Mouse (Mus musculus) midbrain, postnatal 0 days (tissue): Measurements from ENCODE around the gene Rpl3l. TPM values are rescaled to one million over a fixed set of nuclear protein-coding genes. Genes with fewer than 3 reads are reported as not detected.
A peak's percentile ranks its signal among the peaks of the same experiment; 100 is the strongest.

Experiments
- ATAC-seq: fragments of 200-750 bp; cut with Nextera tagmentation; 2 replicates; pipeline ENCODE4 v1.8.0; 2017; ENCODE audit warnings: moderate number of reproducible peaks, mild to moderate bottlenecking, moderate TSS enrichment, moderate library complexity; ENCODE audit not compliant: low FRiP score
- DNase-seq: peaks from one replicate; pipeline ENCODE4 v3.0.0-alpha.2; 2015; ENCODE audit warnings: low spot score
- H3K27ac ChIP-seq: fragments of 300-500 bp; sonication (generic); 2 replicates; pipeline ENCODE4 v1.5.1; 2014; ENCODE audit warnings: low read depth, mild to moderate bottlenecking, low read length, mixed read lengths
- H3K27me3 ChIP-seq: fragments of 300-500 bp; sonication (generic); 2 replicates; pipeline ENCODE4 v1.6.1; 2014; ENCODE audit warnings: low read length, control low read depth, mixed read lengths; ENCODE audit not compliant: insufficient read depth
- H3K36me3 ChIP-seq: fragments of 300-500 bp; sonication (generic); 2 replicates; pipeline ENCODE4 v1.6.1; 2014; ENCODE audit warnings: low read length, control low read depth, mixed read lengths; ENCODE audit not compliant: insufficient read depth
- H3K4me1 ChIP-seq: fragments of 300-500 bp; sonication (generic); 2 replicates; pipeline ENCODE4 v1.6.1; 2014; ENCODE audit warnings: mild to moderate bottlenecking, control low read depth, antibody characterized with exemption, low read length, mixed read lengths; ENCODE audit not compliant: insufficient read depth
- H3K4me2 ChIP-seq: fragments of 300-500 bp; sonication (generic); 2 replicates; pipeline ENCODE4 v1.6.1; 2014; ENCODE audit warnings: low read depth, mild to moderate bottlenecking, low read length, mixed read lengths; ENCODE audit not compliant: poor library complexity, severe bottlenecking
- H3K4me3 ChIP-seq: fragments of 300-500 bp; sonication (generic); 2 replicates; pipeline ENCODE4 v1.5.1; 2014; ENCODE audit warnings: low read depth, mild to moderate bottlenecking, low read length, moderate library complexity
- H3K9ac ChIP-seq: fragments of 300-500 bp; sonication (generic); replicated peaks from 2 replicates; pipeline ENCODE4 v1.6.1; 2014; ENCODE audit warnings: mild to moderate bottlenecking, low read length, moderate library complexity, mixed read lengths; ENCODE audit not compliant: poor library complexity, severe bottlenecking
- H3K9me3 ChIP-seq: fragments of 300-500 bp; sonication (generic); 2 replicates; pipeline ENCODE4 v1.6.1; 2016; ENCODE audit warnings: low read length, control low read depth
- CTCF ChIP-seq: IDR thresholded peaks from 2 replicates; pipeline ENCODE4 v1.5.1; 2016; ENCODE audit warnings: antibody characterized with exemption, mild to moderate bottlenecking
- WGBS: fragments of 180-500 bp; shearing (Covaris S2); extraction: QIAGEN DNeasy Blood & Tissue Kit; methylation state at CpG from one replicate; pipeline ENCODE4 v1.1.7; 2014; 5-methylcytosine and 5-hydroxymethylcytosine counted together
- polyA plus RNA-seq: library from polyadenylated mRNA; unstranded; fragments of >200 nt; fragmentation: Nextera tagmentation; extraction: Ambion mirVana; gene quantifications from 2 replicates; pipeline ENCODE4 v1.2.1, GENCODE M21; 2015
- total RNA-seq: library from RNA; depleted of rRNA; stranded (reverse); fragments of >200 nt; gene quantifications from 2 replicates; pipeline ENCODE4 v1.2.3, GENCODE M21; 2014; rRNA removed

Gene Rpl3l
- total RNA-seq (not detected in 2 replicates), polyA plus RNA-seq (0.21 and 0.37 TPM in 2 replicates)

- Histone ChIP-seq H3K4me2 (no peak within 1 kb of the TSS), H3K9me3 (no peaks in the 10 kb centered on the region), H3K27ac (no peak within 1 kb of the TSS), H3K4me1 (no peaks in the 10 kb centered on the region), H3K36me3 (no peaks in the 10 kb centered on the region), H3K27me3 (no peaks in the 10 kb centered on the region), H3K4me3 (no peak within 1 kb of the TSS), H3K9ac (no peak within 1 kb of the TSS)
- no peak for DNase-seq
- WGBS: 61% methylated on average over 2 of the region's 2 CpGs
- no peak for ATAC-seq
- no peak for TF ChIP-seq CTCF
Measured at GRCm38 (mm10) chr17:24727618-24728017, at the start of gene Rpl3l. Gene Rpl3l (plus strand): TSS chr17:24727820.

- no peak for ATAC-seq
Measured at GRCm38 (mm10) chr17:24686514-24686913, 41.1 kb upstream of the Rpl3l start.

GRCm38 (mm10) chr17:24687146-24687595 is 40.4 kb upstream of the Rpl3l start:
- peak overlapping the region; percentile 64 for H3K4me3 ChIP-seq
- H3K36me3 ChIP-seq: peaks cover 17% of the 10 kb centered on the region
- no peak for DNase-seq
- ATAC-seq: no peak
- H3K9me3 ChIP-seq: no peaks in the 10 kb centered on the region
- TF ChIP-seq CTCF: no peak
- H3K27ac ChIP-seq: no peak overlapping the region
- H3K4me1 ChIP-seq: peaks cover 14% of the 10 kb centered on the region
- H3K9ac ChIP-seq: peak overlapping the region; percentile 44; the same call in 1 of the 2 replicates
- peak overlapping the region; percentile 65 for H3K4me2 ChIP-seq
- H3K27me3 ChIP-seq: no peaks in the 10 kb centered on the region
- 2% methylated on average over 25 of the region's 25 CpGs for WGBS

More at GRCm38 (mm10) chr17:24686514-24686913, 41.1 kb upstream of the Rpl3l start:
- H3K9me3 ChIP-seq: no peaks in the 10 kb centered on the region
- peaks cover 14% of the 10 kb centered on the region for H3K4me1 ChIP-seq
- peak overlapping the region; percentile 18; the same call in 1 of the 2 replicates for H3K4me2 ChIP-seq
- no peak for TF ChIP-seq CTCF
- H3K36me3 ChIP-seq: peaks cover 22% of the 10 kb centered on the region
- no peaks in the 10 kb centered on the region for H3K27me3 ChIP-seq
- no peak overlapping the region for H3K9ac ChIP-seq
- 39% methylated on average over 16 of the region's 16 CpGs for WGBS
- H3K4me3 ChIP-seq: no peak overlapping the region
- DNase-seq: no peak
- H3K27ac ChIP-seq: no peak overlapping the region

GRCm38 (mm10) chr17:24687599-24687998 is 40.0 kb upstream of the Rpl3l start:
- H3K36me3 ChIP-seq: peaks cover 18% of the 10 kb centered on the region
- no peak overlapping the region for H3K27ac ChIP-seq
- ATAC-seq: no peak
- WGBS: 21% methylated on average over 23 of the region's 23 CpGs
- no peaks in the 10 kb centered on the region for H3K9me3 ChIP-seq
- no peak for TF ChIP-seq CTCF
- H3K4me1 ChIP-seq: peaks cover 14% of the 10 kb centered on the region
- peak overlapping the region; percentile 64 for H3K4me3 ChIP-seq
- peak overlapping the region; percentile 65 for H3K4me2 ChIP-seq
- peak overlapping the region; percentile 44; the same call in 1 of the 2 replicates for H3K9ac ChIP-seq
- no peak for DNase-seq
- H3K27me3 ChIP-seq: no peaks in the 10 kb centered on the region

DNA sequence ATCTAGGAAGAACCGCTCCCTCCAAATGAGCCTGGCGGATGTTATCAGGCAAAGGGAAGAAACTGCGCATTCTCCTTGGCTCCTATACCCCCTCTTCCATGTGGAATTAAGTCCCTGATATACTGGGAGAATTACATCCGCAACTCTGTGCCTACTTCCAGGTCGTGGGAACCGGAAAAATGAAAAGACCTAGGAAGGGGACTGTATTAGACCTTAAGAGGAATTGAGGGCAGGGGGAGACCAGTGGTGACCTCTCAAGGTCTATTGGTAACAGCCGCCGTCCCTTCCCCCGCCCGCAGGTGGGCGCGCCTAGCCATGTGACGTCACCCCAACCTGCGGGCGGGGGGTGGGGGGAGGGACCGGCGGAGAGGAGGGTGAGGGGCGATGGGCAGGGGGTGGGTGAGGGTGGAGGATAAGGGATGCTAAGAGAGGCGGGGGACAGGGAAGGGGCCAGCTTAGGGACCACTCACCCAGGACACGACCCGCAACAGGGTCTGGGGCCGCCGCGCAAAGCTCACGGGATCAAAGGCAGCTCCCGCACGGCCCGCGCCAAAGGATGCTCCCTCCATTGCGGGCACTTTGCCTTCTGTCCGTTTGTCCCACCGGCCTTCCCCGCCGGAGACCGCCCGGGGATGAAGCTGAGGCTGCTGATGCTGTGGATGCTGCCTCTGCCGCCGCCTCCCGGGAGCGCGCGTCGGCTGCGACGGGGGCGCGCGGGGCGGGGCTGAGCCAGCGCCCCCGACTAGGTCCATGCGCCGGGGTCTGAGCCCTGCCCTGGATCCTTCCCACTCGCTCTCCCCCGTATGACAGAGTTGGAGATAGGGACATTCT is 38.2 kb upstream of the Rpl3l start, which contains the start of gene Syngr3:
Gene Syngr3, minus strand, starts transcription at position 705 of the 831 bp plus-strand sequence.
- DNase-seq: peak; percentile 70
- peak within 1 kb of the TSS; percentile 93 for H3K9ac ChIP-seq
- peak within 1 kb of the TSS; percentile 65 for H3K4me2 ChIP-seq
- H3K36me3 ChIP-seq: peaks cover 23% of the 10 kb centered on the region
- peak within 1 kb of the TSS; percentile 89 for H3K27ac ChIP-seq
- TF ChIP-seq CTCF: 0 out of 2 replicates have a peak, but pooled peaks have one; percentile 15
- no peaks in the 10 kb centered on the region for H3K27me3 ChIP-seq
- peaks cover 14% of the 10 kb centered on the region for H3K4me1 ChIP-seq
- peak; percentile 76 for ATAC-seq
- H3K9me3 ChIP-seq: no peaks in the 10 kb centered on the region
- WGBS: 2% methylated on average over 52 of the region's 55 CpGs
- H3K4me3 ChIP-seq: peak within 1 kb of the TSS; percentile 64

- WGBS: 87% methylated on average over 5 of the region's 5 CpGs
- no peak overlapping the region for H3K4me3 ChIP-seq
- H3K4me2 ChIP-seq: no peak overlapping the region
- no peak overlapping the region for H3K9ac ChIP-seq
- DNase-seq (no peak), ATAC-seq (no peak)
- TF ChIP-seq CTCF: no peak
- H3K27ac ChIP-seq: no peak overlapping the region
- H3K4me1 ChIP-seq: peaks cover 14% of the 10 kb centered on the region
- H3K9me3 ChIP-seq: no peaks in the 10 kb centered on the region
- H3K27me3 ChIP-seq: no peaks in the 10 kb centered on the region
- peaks cover 9% of the 10 kb centered on the region; the same call in 1 of the 2 replicates for H3K36me3 ChIP-seq
Measured at GRCm38 (mm10) chr17:24692385-24692784, 35.2 kb upstream of the Rpl3l start.
